Mouse (Mus musculus) erythroblast, embryonic 14.5 days (primary cell): ENCODE data around the gene Rhoh.

Experiments used
- GATA1 ChIP-seq: IDR thresholded peaks from 2 replicates; pipeline ENCODE4 v1.6.1; 2012; ENCODE audit warnings: low read length, inconsistent platforms, mixed read lengths
- TAL1 ChIP-seq: IDR thresholded peaks from 3 replicates; pipeline ENCODE4 v1.6.1; 2012; ENCODE audit warnings: low read length, inconsistent platforms, mixed read lengths

GRCm38 (mm10) chr5:65882476-65883205 is 21.6 kb downstream of the Rhoh start:
- no peak for TF ChIP-seq TAL1
- no peak for TF ChIP-seq GATA1
